ENCODE assay signal across 22 mouse cellular contexts in genomic region chr6:91558565-91558964, GRCm38 (mm10).
"Had no signal": no experiment of that assay in that cellular context is flagged by ENCODE, and none has a peak within 500 bp of the region (broad histone marks: within the 10 kb centered on the region; RNA-seq: fewer than 3 reads in every experiment).

No protein-coding gene starts in this region.

- H3K4me1 ChIP-seq: intestine, embryonic 15.5 days; limb, embryonic 10.5 days; limb, embryonic 13.5 days; liver, embryonic 12.5 days; neural tube, embryonic 12.5 days; neural tube, embryonic 15.5 days had no signal

- H3K4me3 ChIP-seq: intestine, embryonic 15.5 days; layer of hippocampus, adult 2 months; limb, embryonic 10.5 days; limb, embryonic 13.5 days; liver, embryonic 12.5 days; liver, embryonic 15.5 days; neural tube, embryonic 12.5 days; neural tube, embryonic 15.5 days had no signal

- DNase-seq: kidney, adult 11 months; kidney, adult 8-10 months; kidney, postnatal 14 days; layer of hippocampus, adult 9-11 months; liver; midbrain, embryonic 14.5 days; right cerebral cortex, adult 18-20 months; right cerebral cortex, postnatal 14 days; right cerebral cortex, postnatal 4 days; thymus, adult 2 months; thymus, postnatal 14 days; thymus, postnatal 4 days had no signal

- ATAC-seq: intestine, embryonic 15.5 days; liver, embryonic 12.5 days had no signal

- H3K27ac ChIP-seq: intestine, embryonic 15.5 days; limb, embryonic 10.5 days; limb, embryonic 13.5 days; liver, embryonic 12.5 days; liver, embryonic 15.5 days; neural tube, embryonic 12.5 days; neural tube, embryonic 15.5 days; stomach, postnatal 0 days had no signal

- H3K9me3 ChIP-seq: intestine, embryonic 15.5 days; limb, embryonic 10.5 days; limb, embryonic 13.5 days; liver, embryonic 12.5 days; liver, embryonic 15.5 days; neural tube, embryonic 12.5 days; neural tube, embryonic 15.5 days had no signal

- H3K4me2 ChIP-seq: intestine, embryonic 15.5 days; limb, embryonic 13.5 days; liver, embryonic 12.5 days; liver, embryonic 15.5 days; midbrain, embryonic 11.5 days; neural tube, embryonic 12.5 days; neural tube, embryonic 15.5 days had no signal

- H3K9ac ChIP-seq: intestine, embryonic 15.5 days; limb, embryonic 13.5 days; liver, embryonic 12.5 days; liver, embryonic 15.5 days; neural tube, embryonic 12.5 days; neural tube, embryonic 15.5 days had no signal

- H3K27me3 ChIP-seq: intestine, embryonic 15.5 days; limb, embryonic 13.5 days; liver, embryonic 12.5 days; liver, embryonic 15.5 days; neural tube, embryonic 12.5 days; neural tube, embryonic 15.5 days had no signal

- H3K36me3 ChIP-seq: intestine, embryonic 15.5 days; limb, embryonic 10.5 days; limb, embryonic 13.5 days; liver, embryonic 12.5 days; liver, embryonic 15.5 days; neural tube, embryonic 12.5 days; neural tube, embryonic 15.5 days had no signal
